ENCODE assay signal across 10 mouse cellular contexts in genomic region chr1:153506266-153506665, GRCm38 (mm10). TPM values are rescaled to one million over a fixed set of nuclear protein-coding genes. Genes with fewer than 3 reads are reported as not detected.
DNase-seq lines count a peak whose midpoint lies in the region; ATAC-seq and TF ChIP-seq lines count a peak whose summit lies in the region.
"Had no signal": no experiment of that assay in that cellular context is flagged by ENCODE, and none has a peak within 500 bp of the region (broad histone marks: within the 10 kb centered on the region; RNA-seq: fewer than 3 reads in every experiment).

No protein-coding gene starts in this region.

- no peak overlapping the region for H3K4me3 ChIP-seq in forebrain, embryonic 13.5 days
- no peak overlapping the region for H3K4me3 ChIP-seq in forebrain, embryonic 15.5 days
- no peak overlapping the region for H3K4me3 ChIP-seq in kidney, adult 2 months (ENCODE audit: insufficient read depth, low read depth, low read length)
- H3K4me3 ChIP-seq in kidney, embryonic 15.5 days (replicated peaks), result no peak overlapping the region
- H3K4me3 ChIP-seq: neural tube, embryonic 12.5 days; stomach, embryonic 15.5 days had no signal

- H3K9me3 ChIP-seq in forebrain, embryonic 13.5 days (replicated peaks), result no peaks in the 10 kb centered on the region
- no peaks in the 10 kb centered on the region for H3K9me3 ChIP-seq in forebrain, embryonic 15.5 days
- no peaks in the 10 kb centered on the region for H3K9me3 ChIP-seq in kidney, embryonic 15.5 days (replicated peaks)
- H3K9me3 ChIP-seq: neural tube, embryonic 12.5 days; stomach, embryonic 15.5 days had no signal

- no peak for TF ChIP-seq POLR2A in kidney, adult 2 months (IDR thresholded peaks at IDR 0.05; ENCODE audit: low read depth, low read length)

- DNase-seq in kidney, adult 2 months, result peak; percentile 94
- peak; percentile 99 for DNase-seq in adipocyte (ENCODE audit: low spot score)
- peak; percentile 83 to 93 for DNase-seq in kidney, postnatal 36 days
- DNase-seq in neural tube, embryonic 10.5 days (ENCODE audit: extremely low spot score, low spot score), result no peak

- no peak overlapping the region for H3K4me2 ChIP-seq in forebrain, embryonic 13.5 days
- no peak overlapping the region for H3K4me2 ChIP-seq in forebrain, embryonic 15.5 days (replicated peaks)
- H3K4me2 ChIP-seq in kidney, embryonic 15.5 days, result no peak overlapping the region
- H3K4me2 ChIP-seq: neural tube, embryonic 12.5 days; stomach, embryonic 15.5 days had no signal

- no peaks in the 10 kb centered on the region for H3K36me3 ChIP-seq in forebrain, embryonic 13.5 days (ENCODE audit: poor library complexity, severe bottlenecking)
- H3K36me3 ChIP-seq in forebrain, embryonic 15.5 days, result no peaks in the 10 kb centered on the region
- no peaks in the 10 kb centered on the region for H3K36me3 ChIP-seq in kidney, adult 2 months (ENCODE audit: control insufficient read depth, insufficient read depth, low read length)
- no peaks in the 10 kb centered on the region for H3K36me3 ChIP-seq in kidney, embryonic 15.5 days
- H3K36me3 ChIP-seq: neural tube, embryonic 12.5 days; stomach, embryonic 15.5 days had no signal

- WGBS in forebrain, embryonic 13.5 days, result 33% methylated on average over 6 of the region's 6 CpGs
- WGBS in forebrain, embryonic 15.5 days, result 32% methylated on average over 6 of the region's 6 CpGs
- WGBS in kidney, adult 2 months, result 47% methylated on average over 6 of the region's 6 CpGs
- 79% methylated on average over 6 of the region's 6 CpGs for WGBS in kidney, embryonic 15.5 days

- 0 out of 2 replicates have a peak, but pooled peaks have one; percentile 50 for ATAC-seq in forebrain, embryonic 13.5 days
- no peak for ATAC-seq in forebrain, embryonic 15.5 days (replicated peaks)
- no peak for ATAC-seq in kidney, embryonic 15.5 days (replicated peaks; ENCODE audit: low FRiP score)
- no peak for ATAC-seq in inflammation-experienced regulatory T-cells, adult 6 months

- H3K27ac ChIP-seq in forebrain, embryonic 13.5 days, result no peak overlapping the region
- no peak overlapping the region for H3K27ac ChIP-seq in forebrain, embryonic 15.5 days (replicated peaks)
- H3K27ac ChIP-seq in kidney, adult 2 months (ENCODE audit: insufficient read depth, low read depth, low read length), result no peak overlapping the region
- H3K27ac ChIP-seq in kidney, embryonic 15.5 days, result no peak overlapping the region
- H3K27ac ChIP-seq: neural tube, embryonic 12.5 days; stomach, embryonic 15.5 days had no signal

- H3K9ac ChIP-seq in forebrain, embryonic 13.5 days, result no peak overlapping the region
- H3K9ac ChIP-seq in forebrain, embryonic 15.5 days (replicated peaks), result no peak overlapping the region
- H3K9ac ChIP-seq in kidney, embryonic 15.5 days, result no peak overlapping the region
- H3K9ac ChIP-seq: neural tube, embryonic 12.5 days; stomach, embryonic 15.5 days had no signal

- no peaks in the 10 kb centered on the region for H3K4me1 ChIP-seq in forebrain, embryonic 13.5 days
- H3K4me1 ChIP-seq in forebrain, embryonic 15.5 days, result no peaks in the 10 kb centered on the region
- H3K4me1 ChIP-seq in kidney, adult 2 months (ENCODE audit: control insufficient read depth, insufficient read depth, low read length), result peaks cover 21% of the 10 kb centered on the region
- peaks cover 3% of the 10 kb centered on the region; the same call in 1 of the 2 replicates for H3K4me1 ChIP-seq in kidney, embryonic 15.5 days
- H3K4me1 ChIP-seq: neural tube, embryonic 12.5 days; stomach, embryonic 15.5 days had no signal

- H3K27me3 ChIP-seq in forebrain, embryonic 13.5 days, result no peaks in the 10 kb centered on the region
- no peaks in the 10 kb centered on the region for H3K27me3 ChIP-seq in forebrain, embryonic 15.5 days
- H3K27me3 ChIP-seq in kidney, adult 2 months (replicated peaks; ENCODE audit: control insufficient read depth, insufficient read depth, low read length), result no peaks in the 10 kb centered on the region
- no peaks in the 10 kb centered on the region for H3K27me3 ChIP-seq in kidney, embryonic 15.5 days
- H3K27me3 ChIP-seq: neural tube, embryonic 12.5 days; stomach, embryonic 15.5 days had no signal

- TF ChIP-seq CTCF in kidney, adult 2 months (conservative IDR thresholded peaks at IDR 0.05; ENCODE audit: insufficient read depth, insufficient read length, low read depth, low read length), result no peak

RNA-seq across cellular contexts. Expression of gene Dhx9, which starts 18.8 kb away (rescaled TPM):
- polyA plus RNA-seq in forebrain, embryonic 13.5 days (2015; fragmentation: Nextera tagmentation; extraction: Ambion mirVana), result 55.5 and 59.0 TPM in 2 replicates
- polyA plus RNA-seq in forebrain, embryonic 15.5 days (2015; fragmentation: Nextera tagmentation; extraction: Ambion mirVana), result 37.4 and 39.1 TPM in 2 replicates
- 14.4 and 20.9 TPM in 2 replicates for polyA plus RNA-seq in kidney, adult 2 months (2012; rRNA removed)
- polyA plus RNA-seq in kidney, embryonic 15.5 days (2015; fragmentation: Nextera tagmentation; extraction: Ambion mirVana), result 37.3 and 39.6 TPM in 2 replicates
- polyA plus RNA-seq in inflammation-experienced regulatory T-cells, adult 6 months (2017; shearing (Covaris generic)), result 10 to 100 TPM; 24.1 to 31.8 (median 26.8) TPM

RNA-seq across cellular contexts. Expression of gene Npl, which starts 43.6 kb away (rescaled TPM):
- polyA plus RNA-seq in forebrain, embryonic 13.5 days (2015; fragmentation: Nextera tagmentation; extraction: Ambion mirVana), result 6.6 and 7.8 TPM in 2 replicates
- 7.2 and 8.2 TPM in 2 replicates for polyA plus RNA-seq in forebrain, embryonic 15.5 days (2015; fragmentation: Nextera tagmentation; extraction: Ambion mirVana)
- 33.7 and 41.2 TPM in 2 replicates for polyA plus RNA-seq in kidney, adult 2 months (2012; rRNA removed)
- 21.4 and 23.3 TPM in 2 replicates for polyA plus RNA-seq in kidney, embryonic 15.5 days (2015; fragmentation: Nextera tagmentation; extraction: Ambion mirVana)
- polyA plus RNA-seq in inflammation-experienced regulatory T-cells, adult 6 months (2017; shearing (Covaris generic)), result under 1 TPM in 1 of 3 experiments, not detected in 2; 0.44 TPM
